Mouse (Mus musculus) layer of hippocampus, adult 9-11 months (tissue): ENCODE data around the gene Pcp4l1.

Experiments
- DNase-seq: peaks from one replicate; pipeline ENCODE4 v3.0.0; 2022

Pcp4l1 gene

DNA sequence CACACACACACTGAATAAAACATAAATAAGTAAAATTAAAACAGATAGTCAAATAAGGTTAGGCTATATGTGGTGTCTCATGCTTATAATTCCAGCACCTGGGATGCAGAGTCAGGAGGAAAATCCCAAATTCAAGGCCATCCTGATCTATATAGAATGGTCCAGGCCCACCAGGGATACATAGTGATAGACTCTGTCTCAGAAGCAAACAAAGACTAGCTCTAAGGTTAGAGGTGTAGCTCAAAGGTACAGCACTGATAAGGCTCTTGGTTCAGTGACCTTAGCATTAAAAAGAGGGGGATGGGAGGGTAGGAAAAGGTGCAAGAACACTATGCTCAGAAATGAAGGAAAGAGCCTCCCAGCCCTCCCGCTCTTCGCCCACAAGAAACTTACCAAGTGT lies 60.5 kb downstream of the Pcp4l1 start:
- no peak for DNase-seq

DNA sequence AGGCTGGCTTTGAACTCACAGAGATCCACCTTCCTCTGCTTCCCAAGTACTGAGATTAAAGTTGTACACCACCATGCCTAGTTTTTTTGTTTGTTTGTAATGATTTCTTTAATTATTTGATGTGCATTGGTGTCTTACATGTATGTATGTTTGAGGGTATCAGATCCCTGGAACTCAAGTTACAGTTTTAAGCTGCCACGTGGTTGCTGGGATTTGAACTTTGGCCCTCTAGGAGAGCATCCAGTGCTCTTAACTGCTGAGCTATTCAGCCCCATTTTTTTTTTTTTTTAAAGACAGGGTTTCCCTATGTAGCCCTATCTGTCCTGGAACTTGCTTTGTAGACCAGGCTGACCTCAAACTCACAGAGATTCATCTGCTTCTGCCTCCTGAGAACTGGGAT lies 65.1 kb downstream of the Pcp4l1 start:
- no peak for DNase-seq

DNA sequence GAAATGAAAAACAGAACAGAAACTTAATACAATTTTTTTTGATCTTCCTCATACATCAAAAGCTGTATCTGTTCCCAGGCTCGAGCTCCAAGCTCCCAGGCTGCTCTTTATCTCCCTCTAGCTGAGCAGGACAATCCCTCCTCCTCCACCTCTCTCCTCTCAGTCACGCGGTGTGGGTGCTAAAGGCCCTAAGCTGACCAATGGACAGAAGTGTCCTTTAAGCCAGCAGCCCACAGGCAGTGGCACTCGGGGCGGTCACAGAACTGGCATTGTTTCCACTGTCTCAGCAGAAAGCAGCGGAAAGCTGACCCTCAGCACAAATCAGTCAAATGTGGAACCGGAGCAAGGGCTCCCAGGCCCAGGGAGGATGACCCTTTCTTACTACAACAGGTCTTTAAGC lies 66.8 kb downstream of the Pcp4l1 start:
- peak; percentile 92 for DNase-seq

DNA sequence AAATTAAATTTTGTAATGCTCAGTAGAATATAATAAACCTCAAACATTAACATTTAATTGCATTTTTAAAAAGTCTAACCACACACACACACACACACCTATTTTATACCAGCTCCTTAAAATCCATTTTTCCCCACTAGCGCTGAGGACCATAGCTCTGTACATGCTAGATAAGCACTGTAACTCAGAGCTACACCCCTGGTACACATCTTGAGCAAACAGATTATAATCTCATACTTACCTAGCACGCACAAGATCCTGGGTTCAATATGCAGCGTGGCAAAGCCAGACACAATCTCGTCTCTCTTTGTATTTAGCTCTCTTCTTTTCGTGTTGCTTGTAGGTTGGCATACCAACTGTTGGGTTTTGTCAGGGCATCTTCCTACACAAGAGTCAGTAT lies 71.7 kb downstream of the Pcp4l1 start:
- DNase-seq: no peak
